Mouse (Mus musculus) bone marrow macrophage, adult 2 months (primary cell): ENCODE measurements at regions not wholly inside any gene's neighbourhood (a gene's known extent, or its start where the extent isn't known, plus 50 kb on each side); places are given as distances from the start of the nearest gene placed in this dataset.

Experiments used
- CTCF ChIP-seq: IDR thresholded peaks from 2 replicates; pipeline ENCODE4 v1.5.1; 2012; ENCODE audit warnings: low read depth, mild to moderate bottlenecking, low read length, moderate library complexity
- POLR2A ChIP-seq: IDR thresholded peaks from 2 replicates; pipeline ENCODE4 v1.6.1; 2012; ENCODE audit warnings: mild to moderate bottlenecking, low read depth, low read length, borderline replicate concordance

- TF ChIP-seq POLR2A (no peak), CTCF (no peak)
Observed at GRCm38 (mm10) chr1:35759010-35759409, 309.2 kb upstream of the Hs6st1 start.
